Mouse (Mus musculus) telencephalon, adult 2 months (tissue): ENCODE measurements at regions not wholly inside any gene's neighbourhood (a gene's known extent, or its start where the extent isn't known, plus 50 kb on each side); places are given as distances from the start of the nearest gene placed in this dataset.
"Not testable (repeated sequence)": the region's sequence is repeated elsewhere in the genome, so short reads cannot be mapped to it uniquely, and the experiment has no call there.

Experiments
- DNase-seq: peaks from one replicate; pipeline ENCODE4 v3.0.0-alpha.2; 2011; ENCODE audit warnings: low read depth, low spot score

- DNase-seq, result no peak
Observed at GRCm38 (mm10) chr8:42442786-42443185, 698.5 kb downstream of the Triml1 start.

- no peak for DNase-seq
Observed at GRCm38 (mm10) chr8:42402632-42403031, 738.7 kb downstream of the Triml1 start.

GRCm38 (mm10) chr8:42396886-42397285 lies 744.4 kb downstream of the Triml1 start:
- no peak for DNase-seq

GRCm38 (mm10) chr8:42388816-42389215 lies 752.5 kb downstream of the Triml1 start:
- no peak for DNase-seq

- no peak for DNase-seq
Observed at GRCm38 (mm10) chr8:42348073-42348603, 793.1 kb downstream of the Triml1 start.

GRCm38 (mm10) chr8:42334708-42335107 lies 806.6 kb downstream of the Triml1 start:
- no peak for DNase-seq

GRCm38 (mm10) chr8:42324663-42325062 lies 816.6 kb downstream of the Triml1 start:
- peak; percentile 26 for DNase-seq

GRCm38 (mm10) chr8:42322862-42323261 lies 818.4 kb downstream of the Triml1 start:
- no peak for DNase-seq

- no peak for DNase-seq
Observed at GRCm38 (mm10) chr8:42311060-42311459, 830.2 kb downstream of the Triml1 start.

- DNase-seq, result peak; percentile 4
Observed at GRCm38 (mm10) chr8:42291392-42291791, 849.9 kb downstream of the Triml1 start.

GRCm38 (mm10) chr8:42282011-42282410 lies 859.3 kb downstream of the Triml1 start:
- DNase-seq, result no peak

GRCm38 (mm10) chr8:42253358-42253757 lies 836.5 kb upstream of the Frg1 start:
- DNase-seq, result peak; percentile 12

GRCm38 (mm10) chr8:42242321-42242720 lies 825.4 kb upstream of the Frg1 start:
- not testable (repeated sequence) for DNase-seq

GRCm38 (mm10) chr8:42219857-42220600 lies 803.2 kb upstream of the Frg1 start:
- no peak for DNase-seq

GRCm38 (mm10) chr8:42210943-42211342 lies 794.1 kb upstream of the Frg1 start:
- DNase-seq, result no peak

GRCm38 (mm10) chr8:42209989-42210388 lies 793.1 kb upstream of the Frg1 start:
- DNase-seq, result no peak

- no peak for DNase-seq
Observed at GRCm38 (mm10) chr8:42197257-42197656, 780.4 kb upstream of the Frg1 start.

- no peak for DNase-seq
Observed at GRCm38 (mm10) chr8:42193902-42194550, 777.2 kb upstream of the Frg1 start.

GRCm38 (mm10) chr8:42187083-42187482 lies 770.2 kb upstream of the Frg1 start:
- no peak for DNase-seq

- no peak for DNase-seq
Observed at GRCm38 (mm10) chr8:42183288-42183878, 766.5 kb upstream of the Frg1 start.

- DNase-seq, result no peak
Observed at GRCm38 (mm10) chr8:42162441-42162840, 745.6 kb upstream of the Frg1 start.

- no peak for DNase-seq
Observed at GRCm38 (mm10) chr8:42157006-42157405, 740.1 kb upstream of the Frg1 start.

GRCm38 (mm10) chr8:42156588-42156987 lies 739.7 kb upstream of the Frg1 start:
- no peak for DNase-seq
